Mouse (Mus musculus) heart, postnatal 0 days (tissue): Measurements from ENCODE around the gene Rbl2. TPM values are rescaled to one million over a fixed set of nuclear protein-coding genes. Genes with fewer than 3 reads are reported as not detected.

ENCODE experiments used
- ATAC-seq: fragments of 200-750 bp; cut with Nextera tagmentation; 2 replicates; pipeline ENCODE4 v1.8.0; 2017; ENCODE audit warnings: low read depth, moderate number of reproducible peaks, moderate library complexity; ENCODE audit not compliant: insufficient read depth
- DNase-seq: peaks from one replicate; pipeline ENCODE4 v3.0.0-alpha.2; 2016; ENCODE audit warnings: low spot score
- H3K27ac ChIP-seq: fragments of 300-500 bp; sonication (generic); 2 replicates; pipeline ENCODE4 v1.5.1; 2014; ENCODE audit warnings: low read depth, mild to moderate bottlenecking
- H3K27me3 ChIP-seq: fragments of 300-500 bp; sonication (generic); 2 replicates; pipeline ENCODE4 v1.6.1; 2014; ENCODE audit warnings: low read length, mixed read lengths; ENCODE audit not compliant: control insufficient read depth, insufficient read depth
- H3K36me3 ChIP-seq: fragments of 300-500 bp; sonication (generic); replicated peaks from 2 replicates; pipeline ENCODE4 v1.6.1; 2014; ENCODE audit warnings: low read length, mixed read lengths; ENCODE audit not compliant: control insufficient read depth, insufficient read depth
- H3K4me1 ChIP-seq: fragments of 300-500 bp; sonication (generic); 2 replicates; pipeline ENCODE4 v1.6.1; 2014; ENCODE audit warnings: antibody characterized with exemption; ENCODE audit not compliant: control insufficient read depth, insufficient read depth
- H3K4me2 ChIP-seq: fragments of 300-500 bp; sonication (generic); 2 replicates; pipeline ENCODE4 v1.6.1; 2014; ENCODE audit warnings: low read depth, mild to moderate bottlenecking, low read length, moderate library complexity
- H3K4me3 ChIP-seq: fragments of 300-500 bp; sonication (generic); 2 replicates; pipeline ENCODE4 v1.5.1; 2014; ENCODE audit warnings: low read depth, low read length
- H3K9ac ChIP-seq: fragments of 300-500 bp; sonication (generic); replicated peaks from 2 replicates; pipeline ENCODE4 v1.6.1; 2014; ENCODE audit warnings: low read depth, low read length, mixed read lengths
- H3K9me3 ChIP-seq: fragments of 300-500 bp; sonication (generic); replicated peaks from 2 replicates; pipeline ENCODE4 v1.6.1; 2016; ENCODE audit warnings: low read length; ENCODE audit not compliant: control insufficient read depth
- CTCF ChIP-seq: IDR thresholded peaks from 2 replicates; pipeline ENCODE4 v1.5.1; 2016; ENCODE audit warnings: antibody characterized with exemption, control low read depth, low read depth
- EP300 ChIP-seq: IDR thresholded peaks from 2 replicates; pipeline ENCODE4 v1.6.1; 2016; ENCODE audit warnings: antibody characterized with exemption, low read depth
- WGBS: fragments of 180-500 bp; shearing (Covaris S2); extraction: QIAGEN DNeasy Blood & Tissue Kit; methylation state at CpG from one replicate; pipeline ENCODE4 v1.1.7; 2014; 5-methylcytosine and 5-hydroxymethylcytosine counted together
- polyA plus RNA-seq: library from polyadenylated mRNA; unstranded; fragments of >200 nt; fragmentation: Nextera tagmentation; extraction: Ambion mirVana; gene quantifications from 2 replicates; pipeline ENCODE4 v1.2.1, GENCODE M21; 2015
- total RNA-seq: library from RNA; depleted of rRNA; stranded (reverse); fragments of >200 nt; gene quantifications from 2 replicates; pipeline ENCODE4 v1.2.3, GENCODE M21; 2014; ENCODE audit warnings: low replicate concordance

Rbl2 gene
- total and polyA plus RNA-seq, 2 experiments from 2014 or later, result 10.9 to 20.1 TPM

GRCm38 (mm10) chr8:91134659-91135058 is 64.8 kb downstream of the Rbl2 start:
- Histone ChIP-seq H3K9ac (no peak overlapping the region), H3K4me2 (peak overlapping the region; percentile 38), H3K9me3 (no peaks in the 10 kb centered on the region), H3K36me3 (peaks cover 4% of the 10 kb centered on the region; the same call in 1 of the 2 replicates), H3K4me1 (peaks cover 8% of the 10 kb centered on the region; the same call in 1 of the 2 replicates), H3K27ac (0 out of 2 replicates have a peak overlapping the region, but pooled peaks have one; percentile 3), H3K27me3 (no peaks in the 10 kb centered on the region), H3K4me3 (peak overlapping the region; percentile 84)
- DNase-seq (no peak), ATAC-seq (no peak)
- TF ChIP-seq EP300 (no peak), CTCF (no peak)
- 63% methylated on average over 12 of the region's 12 CpGs for WGBS

GRCm38 (mm10) chr8:91135308-91136181 is 65.7 kb downstream of the Rbl2 start:
- Histone ChIP-seq H3K4me1 (peaks cover 8% of the 10 kb centered on the region; the same call in 1 of the 2 replicates), H3K36me3 (no peaks in the 10 kb centered on the region), H3K27me3 (no peaks in the 10 kb centered on the region), H3K4me2 (no peak overlapping the region), H3K27ac (no peak overlapping the region), H3K9me3 (no peaks in the 10 kb centered on the region), H3K9ac (no peak overlapping the region), H3K4me3 (no peak overlapping the region)
- ATAC-seq, result no peak
- TF ChIP-seq CTCF, result no peak
- no peak for TF ChIP-seq EP300
- DNase-seq, result no peak
- 82% methylated on average over 14 of the region's 14 CpGs for WGBS

GRCm38 (mm10) chr8:91140828-91141227 is 71.0 kb downstream of the Rbl2 start:
- H3K4me3 ChIP-seq, result no peak overlapping the region
- TF ChIP-seq EP300 (no peak), CTCF (no peak)
- ATAC-seq (no peak), DNase-seq (no peak)
- WGBS, result 69% methylated on average over 4 of the region's 4 CpGs
- H3K27ac ChIP-seq, result no peak overlapping the region
- H3K9ac ChIP-seq, result no peak overlapping the region
- H3K36me3 ChIP-seq, result no peaks in the 10 kb centered on the region
- no peak overlapping the region for H3K4me2 ChIP-seq
- no peaks in the 10 kb centered on the region; the same call in 1 of the 2 replicates for H3K9me3 ChIP-seq
- no peaks in the 10 kb centered on the region for H3K27me3 ChIP-seq
- no peaks in the 10 kb centered on the region for H3K4me1 ChIP-seq

GRCm38 (mm10) chr8:91147715-91148114 is 77.9 kb downstream of the Rbl2 start:
- Histone ChIP-seq H3K27me3 (no peaks in the 10 kb centered on the region), H3K27ac (no peak overlapping the region), H3K9me3 (no peaks in the 10 kb centered on the region; the same call in 1 of the 2 replicates), H3K4me3 (peak overlapping the region; percentile 45), H3K4me2 (peak overlapping the region; percentile 56), H3K9ac (no peak overlapping the region; the same call in 1 of the 2 replicates), H3K36me3 (no peaks in the 10 kb centered on the region), H3K4me1 (0 out of 2 replicates have a peak, but pooled peaks cover 3% of the 10 kb centered on the region)
- 7% methylated on average over 6 of the region's 6 CpGs for WGBS
- TF ChIP-seq EP300 (no peak), CTCF (peak; percentile 86)
- ATAC-seq (no peak), DNase-seq (peak; percentile 59)

GRCm38 (mm10) chr8:91148643-91149178 is 78.9 kb downstream of the Rbl2 start:
- Histone ChIP-seq H3K9ac (no peak overlapping the region), H3K27me3 (no peaks in the 10 kb centered on the region), H3K9me3 (no peaks in the 10 kb centered on the region; the same call in 1 of the 2 replicates), H3K27ac (no peak overlapping the region), H3K4me2 (peak overlapping the region; percentile 56), H3K4me1 (0 out of 2 replicates have a peak, but pooled peaks cover 3% of the 10 kb centered on the region), H3K36me3 (no peaks in the 10 kb centered on the region), H3K4me3 (no peak overlapping the region)
- WGBS, result 62% methylated on average over 15 of the region's 15 CpGs
- ATAC-seq (no peak), DNase-seq (no peak)
- no peak for TF ChIP-seq CTCF
- no peak for TF ChIP-seq EP300
